In the genomic region with DNA sequence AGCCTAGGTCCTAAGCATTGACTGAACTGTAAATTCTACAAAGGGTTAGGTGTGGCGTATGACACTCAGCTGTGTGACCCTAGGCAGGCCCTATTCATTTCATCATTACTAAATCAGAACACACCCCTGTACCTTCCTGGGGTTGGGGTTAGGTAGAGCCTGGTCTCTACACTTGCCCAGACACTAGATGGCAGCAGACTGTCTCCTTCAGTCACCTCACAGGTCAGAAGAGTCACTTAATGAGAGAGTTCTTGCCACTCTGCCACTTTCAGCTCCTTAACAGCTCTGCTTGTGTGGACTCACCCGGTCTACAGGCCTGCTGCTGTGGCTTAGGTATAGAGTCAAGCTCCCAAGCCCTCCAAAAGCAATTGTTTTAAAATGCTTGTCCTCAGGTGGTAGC, we compare ENCODE assay signal across 12 mouse cellular contexts. TPM values are rescaled to one million over a fixed set of nuclear protein-coding genes. Genes with fewer than 3 reads are reported as not detected.
DNase-seq lines count a peak whose midpoint lies in the region; ATAC-seq and TF ChIP-seq lines count a peak whose summit lies in the region.
"Had no signal": no experiment of that assay in that cellular context is flagged by ENCODE, and none has a peak within 500 bp of the region (broad histone marks: within the 10 kb centered on the region; RNA-seq: fewer than 3 reads in every experiment).

No protein-coding gene starts in this region.

- H3K4me3 ChIP-seq in heart, postnatal 0 days (ENCODE audit: low read depth, low read length): no peak overlapping the region
- H3K4me3 ChIP-seq in heart, embryonic 12.5 days: no peak overlapping the region
- H3K4me3 ChIP-seq: erythroblast, embryonic 14.5 days had no signal

- H3K36me3 ChIP-seq in heart, postnatal 0 days (replicated peaks; ENCODE audit: control insufficient read depth, insufficient read depth, low read length): no peaks in the 10 kb centered on the region
- H3K36me3 ChIP-seq in heart, embryonic 12.5 days: no peaks in the 10 kb centered on the region

- 71% methylated on average over 2 of the region's 2 CpGs for WGBS in heart, postnatal 0 days
- WGBS in heart, embryonic 12.5 days: 81% methylated on average over 2 of the region's 2 CpGs

- H3K4me1 ChIP-seq in heart, postnatal 0 days (ENCODE audit: control insufficient read depth, insufficient read depth): no peaks in the 10 kb centered on the region
- peaks cover 14% of the 10 kb centered on the region for H3K4me1 ChIP-seq in heart, embryonic 12.5 days (replicated peaks)

- TF ChIP-seq EP300 in heart, postnatal 0 days (IDR thresholded peaks at IDR 0.05; ENCODE audit: low read depth): no peak

- no peak overlapping the region for H3K4me2 ChIP-seq in heart, postnatal 0 days (ENCODE audit: low read depth, low read length)
- no peak overlapping the region for H3K4me2 ChIP-seq in heart, embryonic 12.5 days

- no peaks in the 10 kb centered on the region for H3K27me3 ChIP-seq in heart, postnatal 0 days (ENCODE audit: control insufficient read depth, insufficient read depth, low read length)
- H3K27me3 ChIP-seq in heart, embryonic 12.5 days (replicated peaks): no peaks in the 10 kb centered on the region

- TF ChIP-seq CTCF in heart, postnatal 0 days (IDR thresholded peaks at IDR 0.05; ENCODE audit: low read depth): peak; percentile 38; the same call in 1 of the 2 replicates

- H3K27ac ChIP-seq in heart, postnatal 0 days (ENCODE audit: low read depth): no peak overlapping the region
- H3K27ac ChIP-seq in heart, embryonic 12.5 days (ENCODE audit: poor library complexity, severe bottlenecking): no peak overlapping the region

- DNase-seq in heart, postnatal 0 days (ENCODE audit: low spot score): no peak
- peak; percentile 78 for DNase-seq in CD4-positive, CD25-positive, alpha-beta regulatory T cell, adult 2 months (ENCODE audit: low read depth, low spot score)
- DNase-seq in adipocyte (ENCODE audit: low spot score): peak; percentile 76
- peak; percentile 69 for DNase-seq in lung, postnatal 25 days (ENCODE audit: low spot score)
- no peak for DNase-seq in retina, embryonic 14.5 days (ENCODE audit: low spot score)
- no peak for DNase-seq in MN1 (ENCODE audit: low spot score)
- no peak for DNase-seq in layer of hippocampus, adult 9-11 months
- DNase-seq: adrenal gland, adult 8-10 months had no signal

- ATAC-seq in heart, postnatal 0 days (ENCODE audit: insufficient read depth, low read depth): no peak
- ATAC-seq in heart, embryonic 12.5 days (ENCODE audit: insufficient number of reproducible peaks, low FRiP score): no peak

- no peak overlapping the region for H3K9ac ChIP-seq in heart, postnatal 0 days (replicated peaks; ENCODE audit: low read depth, low read length)
- no peak overlapping the region for H3K9ac ChIP-seq in heart, embryonic 12.5 days

- H3K9me3 ChIP-seq in heart, postnatal 0 days (replicated peaks; ENCODE audit: control insufficient read depth, low read length): no peaks in the 10 kb centered on the region
- H3K9me3 ChIP-seq in heart, embryonic 12.5 days (replicated peaks): 0 out of 2 replicates have a peak, but pooled peaks cover 2% of the 10 kb centered on the region

RNA-seq across cellular contexts. Expression of gene Gm37419, which starts 25.9 kb away (rescaled TPM):
- not detected in 2 replicates for total RNA-seq in heart, postnatal 0 days (2014; rRNA removed; ENCODE audit: low replicate concordance)
- polyA plus RNA-seq in heart, postnatal 0 days (2015; fragmentation: Nextera tagmentation; extraction: Ambion mirVana): not detected in 2 replicates
- polyA plus RNA-seq in heart, embryonic 12.5 days (2016; fragmentation: Nextera tagmentation; extraction: Ambion mirVana): not detected in 2 replicates
- total RNA-seq: adrenal gland, adult 8-10 months; monocyte, adult 5-6 weeks had no signal
- polyA plus RNA-seq: erythroblast, embryonic 14.5 days; large intestine, adult 2 months had no signal

RNA-seq across cellular contexts. Expression of gene Bcl6, which starts 26.3 kb away (rescaled TPM):
- total RNA-seq in heart, postnatal 0 days (2014; rRNA removed; ENCODE audit: low replicate concordance): 0.23 and 2.8 TPM in 2 replicates
- polyA plus RNA-seq in heart, postnatal 0 days (2015; fragmentation: Nextera tagmentation; extraction: Ambion mirVana): 0.19 and 0.25 TPM in 2 replicates
- polyA plus RNA-seq in heart, embryonic 12.5 days (2016; fragmentation: Nextera tagmentation; extraction: Ambion mirVana): 0.24 and 0.35 TPM in 2 replicates

RNA-seq across cellular contexts. Expression of gene Rtp2, which starts 30.2 kb away (rescaled TPM):
- not detected in 2 replicates for total RNA-seq in heart, postnatal 0 days (2014; rRNA removed; ENCODE audit: low replicate concordance)
- polyA plus RNA-seq in heart, postnatal 0 days (2015; fragmentation: Nextera tagmentation; extraction: Ambion mirVana): not detected in 2 replicates
- polyA plus RNA-seq in heart, embryonic 12.5 days (2016; fragmentation: Nextera tagmentation; extraction: Ambion mirVana): not detected in 2 replicates
- total RNA-seq: adrenal gland, adult 8-10 months; monocyte, adult 5-6 weeks had no signal
- polyA plus RNA-seq: erythroblast, embryonic 14.5 days; large intestine, adult 2 months had no signal

Comparison
In these comparisons a context has a peak if more than half of its experiments do, and no peak if none do; other contexts are left out.
1. DNase-seq: peak in CD4-positive, CD25-positive, alpha-beta regulatory T cell, adult 2 months (single experiment), adipocyte (single experiment) and lung, postnatal 25 days (single experiment); none in heart, postnatal 0 days (single experiment), retina, embryonic 14.5 days (single experiment), MN1 (single experiment) and layer of hippocampus, adult 9-11 months (single experiment).